Mouse (Mus musculus) midbrain, postnatal 0 days (tissue): ENCODE data around the gene Exoc3l2. TPM values are rescaled to one million over a fixed set of nuclear protein-coding genes. Genes with fewer than 3 reads are reported as not detected.

Experiments
- ATAC-seq: fragments of 200-750 bp; cut with Nextera tagmentation; 2 replicates; pipeline ENCODE4 v1.8.0; 2017; ENCODE audit warnings: moderate number of reproducible peaks, mild to moderate bottlenecking, moderate TSS enrichment, moderate library complexity; ENCODE audit not compliant: low FRiP score
- DNase-seq: peaks from one replicate; pipeline ENCODE4 v3.0.0-alpha.2; 2015; ENCODE audit warnings: low spot score
- H3K27ac ChIP-seq: fragments of 300-500 bp; sonication (generic); 2 replicates; pipeline ENCODE4 v1.5.1; 2014; ENCODE audit warnings: low read depth, mild to moderate bottlenecking, low read length, mixed read lengths
- H3K27me3 ChIP-seq: fragments of 300-500 bp; sonication (generic); 2 replicates; pipeline ENCODE4 v1.6.1; 2014; ENCODE audit warnings: low read length, control low read depth, mixed read lengths; ENCODE audit not compliant: insufficient read depth
- H3K36me3 ChIP-seq: fragments of 300-500 bp; sonication (generic); 2 replicates; pipeline ENCODE4 v1.6.1; 2014; ENCODE audit warnings: low read length, control low read depth, mixed read lengths; ENCODE audit not compliant: insufficient read depth
- H3K4me1 ChIP-seq: fragments of 300-500 bp; sonication (generic); 2 replicates; pipeline ENCODE4 v1.6.1; 2014; ENCODE audit warnings: mild to moderate bottlenecking, control low read depth, antibody characterized with exemption, low read length, mixed read lengths; ENCODE audit not compliant: insufficient read depth
- H3K4me2 ChIP-seq: fragments of 300-500 bp; sonication (generic); 2 replicates; pipeline ENCODE4 v1.6.1; 2014; ENCODE audit warnings: low read depth, mild to moderate bottlenecking, low read length, mixed read lengths; ENCODE audit not compliant: poor library complexity, severe bottlenecking
- H3K4me3 ChIP-seq: fragments of 300-500 bp; sonication (generic); 2 replicates; pipeline ENCODE4 v1.5.1; 2014; ENCODE audit warnings: low read depth, mild to moderate bottlenecking, low read length, moderate library complexity
- H3K9ac ChIP-seq: fragments of 300-500 bp; sonication (generic); replicated peaks from 2 replicates; pipeline ENCODE4 v1.6.1; 2014; ENCODE audit warnings: mild to moderate bottlenecking, low read length, moderate library complexity, mixed read lengths; ENCODE audit not compliant: poor library complexity, severe bottlenecking
- H3K9me3 ChIP-seq: fragments of 300-500 bp; sonication (generic); 2 replicates; pipeline ENCODE4 v1.6.1; 2016; ENCODE audit warnings: low read length, control low read depth
- CTCF ChIP-seq: IDR thresholded peaks from 2 replicates; pipeline ENCODE4 v1.5.1; 2016; ENCODE audit warnings: antibody characterized with exemption, mild to moderate bottlenecking
- whole genome bisulfite sequencing: fragments of 180-500 bp; shearing (Covaris S2); extraction: QIAGEN DNeasy Blood & Tissue Kit; methylation state at CpG from one replicate; pipeline ENCODE4 v1.1.7; 2014; 5-methylcytosine and 5-hydroxymethylcytosine counted together
- polyA plus RNA-seq: library from polyadenylated mRNA; unstranded; fragments of >200 nt; fragmentation: Nextera tagmentation; extraction: Ambion mirVana; gene quantifications from 2 replicates; pipeline ENCODE4 v1.2.1, GENCODE M21; 2015
- total RNA-seq: library from RNA; depleted of rRNA; stranded (reverse); fragments of >200 nt; gene quantifications from 2 replicates; pipeline ENCODE4 v1.2.3, GENCODE M21; 2014

Exoc3l2 gene
- total and polyA plus RNA-seq, 2 experiments from 2014 or later: 0.49 to 1.5 TPM

DNA sequence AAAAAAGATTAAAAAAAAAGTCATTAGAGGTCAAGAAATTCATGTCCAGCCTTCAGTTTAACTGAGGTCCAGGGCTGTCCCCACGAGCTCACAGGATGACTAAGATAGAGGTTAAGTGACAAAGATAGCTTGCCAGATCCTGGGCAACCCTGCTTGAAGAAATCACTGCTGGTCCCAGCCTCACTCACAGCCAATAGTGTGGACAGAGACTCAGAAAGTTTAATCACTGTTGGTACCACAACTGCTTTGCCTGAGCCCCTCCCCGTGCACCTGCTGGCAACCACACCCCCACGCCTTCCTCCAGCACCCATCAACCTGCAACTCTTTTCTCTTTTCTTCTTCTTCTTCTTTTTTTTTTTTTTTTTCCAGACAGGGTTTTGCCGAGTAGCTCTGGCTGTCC, 39.1 kb upstream of the Exoc3l2 start:
- Histone ChIP-seq H3K9me3 (no peaks in the 10 kb centered on the region), H3K27ac (no peak overlapping the region), H3K9ac (no peak overlapping the region), H3K27me3 (peaks cover 13% of the 10 kb centered on the region), H3K4me2 (no peak overlapping the region), H3K36me3 (peaks cover 38% of the 10 kb centered on the region), H3K4me3 (no peak overlapping the region), H3K4me1 (peaks cover 5% of the 10 kb centered on the region; the same call in 1 of the 2 replicates)
- WGBS: 66% methylated on average over 4 of the region's 4 CpGs
- ATAC-seq (no peak), DNase-seq (no peak)
- TF ChIP-seq CTCF: no peak

DNA sequence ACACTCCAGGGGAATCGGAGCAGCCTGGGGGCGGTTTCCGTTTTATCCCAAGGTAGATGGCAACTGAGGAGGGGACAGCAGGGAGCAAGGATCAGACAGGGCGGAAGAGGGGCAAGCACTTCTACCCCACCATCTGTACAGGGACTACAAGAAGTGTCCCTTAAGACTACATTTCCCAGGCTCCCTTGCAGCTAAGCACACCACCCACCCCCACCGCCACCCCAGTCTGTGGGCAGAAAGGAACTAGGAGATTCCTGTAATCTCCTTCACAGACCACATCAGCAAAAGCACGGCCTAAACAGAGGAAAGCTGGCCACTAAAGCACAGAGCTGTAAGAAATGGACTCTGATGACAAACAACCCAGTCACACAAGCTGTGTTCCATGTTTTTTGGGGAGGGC, 36.8 kb upstream of the Exoc3l2 start:
- H3K36me3 ChIP-seq: peaks cover 57% of the 10 kb centered on the region
- 81% methylated on average over 6 of the region's 6 CpGs for WGBS
- no peak for TF ChIP-seq CTCF

DNA sequence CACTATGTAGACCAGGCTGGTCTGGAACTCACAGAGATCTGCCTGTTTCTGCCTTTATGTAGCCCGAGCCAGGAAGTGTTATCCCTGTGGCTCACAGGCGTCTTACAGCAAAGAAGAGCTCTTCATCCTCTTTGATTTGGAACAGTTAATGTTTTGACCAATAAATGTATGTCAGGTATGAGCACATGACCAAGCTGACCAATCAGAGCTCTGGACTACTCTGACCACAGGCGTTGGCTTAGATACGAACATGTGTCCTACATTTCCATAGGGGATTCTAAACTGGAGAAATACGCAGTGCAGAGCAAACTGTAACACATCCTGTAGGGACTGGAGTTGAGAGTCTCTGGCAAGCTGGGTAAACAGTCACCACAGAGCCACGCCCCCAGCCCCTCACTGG, 36.2 kb upstream of the Exoc3l2 start:
- H3K9me3 ChIP-seq: no peaks in the 10 kb centered on the region
- no peaks in the 10 kb centered on the region for H3K27me3 ChIP-seq
- no peak overlapping the region for H3K9ac ChIP-seq
- no peak overlapping the region for H3K4me2 ChIP-seq
- H3K36me3 ChIP-seq: peaks cover 62% of the 10 kb centered on the region
- no peak overlapping the region for H3K4me3 ChIP-seq
- no peak for TF ChIP-seq CTCF
- no peaks in the 10 kb centered on the region for H3K4me1 ChIP-seq
- no peak overlapping the region for H3K27ac ChIP-seq
- WGBS: 81% methylated on average over 6 of the region's 6 CpGs
- ATAC-seq (0 out of 2 replicates have a peak, but pooled peaks have one; percentile 31), DNase-seq (peak; percentile 38)

More for the DNA sequence above, 36.8 kb upstream of the Exoc3l2 start:
- no peaks in the 10 kb centered on the region for H3K4me1 ChIP-seq
- ATAC-seq (no peak), DNase-seq (no peak)
- H3K9me3 ChIP-seq: no peaks in the 10 kb centered on the region
- no peak overlapping the region for H3K4me3 ChIP-seq
- no peaks in the 10 kb centered on the region for H3K27me3 ChIP-seq
- no peak overlapping the region for H3K27ac ChIP-seq
- H3K4me2 ChIP-seq: no peak overlapping the region
- no peak overlapping the region for H3K9ac ChIP-seq

DNA sequence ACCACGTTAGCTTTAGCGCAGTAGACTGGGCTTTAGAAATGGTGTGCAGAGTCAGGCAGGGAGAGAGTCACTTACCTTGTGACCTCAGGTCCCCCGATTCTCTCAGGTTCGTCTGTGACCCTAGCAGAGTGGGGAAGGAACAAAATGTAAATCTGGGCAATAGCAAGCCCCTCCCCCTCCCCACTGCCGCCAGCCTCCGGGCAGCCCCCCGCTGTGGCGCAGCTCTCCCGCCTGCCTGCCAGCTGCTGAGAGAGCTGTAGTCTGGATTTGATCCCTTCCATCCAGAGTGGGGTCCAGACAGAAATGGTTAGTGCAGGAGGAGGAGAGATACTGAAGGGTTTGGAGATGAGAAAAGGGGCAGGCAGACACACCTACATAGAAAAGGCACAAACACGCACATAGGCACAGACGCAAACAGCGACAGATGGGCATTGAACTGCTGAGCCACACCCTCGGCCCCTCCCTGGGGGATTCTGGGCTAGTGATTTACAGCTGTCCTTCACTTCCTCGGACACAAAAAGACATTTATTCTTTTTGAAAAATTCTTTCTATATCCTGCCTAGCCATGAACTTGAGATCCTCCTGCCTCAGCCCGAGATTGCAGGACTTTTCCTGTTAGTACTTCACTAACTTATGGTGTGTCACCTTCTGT, 35.0 kb upstream of the Exoc3l2 start:
- Histone ChIP-seq H3K27me3 (no peaks in the 10 kb centered on the region), H3K4me1 (no peaks in the 10 kb centered on the region), H3K4me3 (no peak overlapping the region), H3K9ac (no peak overlapping the region), H3K4me2 (no peak overlapping the region), H3K9me3 (no peaks in the 10 kb centered on the region), H3K27ac (no peak overlapping the region), H3K36me3 (peaks cover 72% of the 10 kb centered on the region)
- no peak for TF ChIP-seq CTCF
- 66% methylated on average over 15 of the region's 15 CpGs for WGBS
- DNase-seq (no peak), ATAC-seq (no peak)

DNA sequence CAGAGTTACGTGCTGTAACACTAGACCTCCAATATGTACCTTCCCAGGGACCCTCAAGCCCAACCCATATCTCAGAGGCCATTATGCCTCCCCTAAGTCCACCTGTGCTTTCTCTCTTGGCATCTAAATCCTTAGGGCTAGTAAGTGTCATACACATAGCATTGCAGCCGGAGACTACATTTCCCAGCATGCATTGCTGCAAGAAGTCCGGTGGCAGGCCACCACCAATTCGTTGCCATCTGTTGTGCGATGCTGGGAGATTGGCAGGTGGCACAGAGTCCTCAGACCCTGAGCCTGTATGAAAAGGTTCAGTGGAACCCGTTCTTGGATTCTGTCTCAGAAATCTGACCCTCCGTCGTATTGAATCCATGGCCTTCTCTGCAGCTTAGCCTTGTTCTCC, 33.4 kb upstream of the Exoc3l2 start:
- TF ChIP-seq CTCF: no peak
- 64% methylated on average over 8 of the region's 8 CpGs for WGBS
- peak; percentile 65 for DNase-seq
- no peaks in the 10 kb centered on the region for H3K27me3 ChIP-seq
- no peak overlapping the region for H3K4me2 ChIP-seq
- H3K27ac ChIP-seq: no peak overlapping the region
- ATAC-seq: no peak
- H3K9me3 ChIP-seq: no peaks in the 10 kb centered on the region
- no peak overlapping the region for H3K9ac ChIP-seq
- no peaks in the 10 kb centered on the region for H3K4me1 ChIP-seq
- no peak overlapping the region for H3K4me3 ChIP-seq
- peaks cover 87% of the 10 kb centered on the region for H3K36me3 ChIP-seq

DNA sequence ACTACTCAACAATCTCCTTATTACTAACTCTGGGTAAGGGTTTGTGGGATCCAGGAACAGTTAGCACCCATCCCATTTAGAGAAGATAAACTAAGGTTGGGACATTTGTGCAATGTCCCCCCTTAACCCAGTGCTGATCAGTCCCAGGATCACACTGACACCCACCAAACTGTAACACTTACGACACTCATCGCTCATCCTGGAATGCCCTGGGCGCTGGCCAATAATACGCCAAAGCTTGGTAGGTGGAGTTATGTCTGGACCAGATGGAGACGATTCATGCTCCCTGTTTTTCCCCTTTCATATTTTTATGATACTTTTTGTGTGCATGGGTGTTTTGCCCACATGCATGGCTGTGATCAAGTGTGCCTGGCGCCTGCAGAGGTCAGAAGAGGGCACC, 32.7 kb upstream of the Exoc3l2 start:
- no peak overlapping the region for H3K4me2 ChIP-seq
- ATAC-seq: no peak
- no peak for TF ChIP-seq CTCF

More for the DNA sequence above, 32.7 kb upstream of the Exoc3l2 start:
- Histone ChIP-seq H3K4me3 (no peak overlapping the region), H3K36me3 (peaks cover 84% of the 10 kb centered on the region), H3K27ac (no peak overlapping the region), H3K4me1 (no peaks in the 10 kb centered on the region), H3K9me3 (no peaks in the 10 kb centered on the region), H3K27me3 (no peaks in the 10 kb centered on the region), H3K9ac (no peak overlapping the region)
- no peak for DNase-seq
- 92% methylated on average over 6 of the region's 6 CpGs for WGBS
